Mouse (Mus musculus) lung, embryonic 16.5 days (tissue): ENCODE measurements at regions not wholly inside any gene's neighbourhood (a gene's known extent, or its start where the extent isn't known, plus 50 kb on each side); places are given as distances from the start of the nearest gene placed in this dataset.

Source experiments
- ATAC-seq: fragments of 200-750 bp; cut with Nextera tagmentation; 2 replicates; pipeline ENCODE4 v1.8.0; 2017; ENCODE audit warnings: low read depth, mild to moderate bottlenecking, moderate library complexity
- H3K27ac ChIP-seq: fragments of 300-500 bp; sonication (generic); 2 replicates; pipeline ENCODE4 v1.5.1; 2014; ENCODE audit warnings: mild to moderate bottlenecking, control low read depth, low read length
- H3K27me3 ChIP-seq: fragments of 300-500 bp; sonication (generic); 2 replicates; pipeline ENCODE4 v1.6.1; 2014; ENCODE audit warnings: low read depth, low read length, mixed read lengths; ENCODE audit not compliant: control insufficient read depth, insufficient read depth
- H3K36me3 ChIP-seq: fragments of 300-500 bp; sonication (generic); 2 replicates; pipeline ENCODE4 v1.6.1; 2014; ENCODE audit warnings: low read length; ENCODE audit not compliant: control insufficient read depth, insufficient read depth
- H3K4me1 ChIP-seq: fragments of 300-500 bp; sonication (generic); replicated peaks from 2 replicates; pipeline ENCODE4 v1.6.1; 2014; ENCODE audit warnings: low read length, mixed read lengths; ENCODE audit not compliant: control insufficient read depth, insufficient read depth
- H3K4me2 ChIP-seq: fragments of 300-500 bp; sonication (generic); 2 replicates; pipeline ENCODE4 v1.6.1; 2014; ENCODE audit warnings: low read depth, low read length, control low read depth
- H3K4me3 ChIP-seq: fragments of 300-500 bp; sonication (generic); 2 replicates; pipeline ENCODE4 v1.5.1; 2014; ENCODE audit warnings: mild to moderate bottlenecking, low read length, control low read depth
- H3K9ac ChIP-seq: fragments of 300-500 bp; sonication (generic); 2 replicates; pipeline ENCODE4 v1.6.1; 2014; ENCODE audit warnings: low read length, control low read depth
- H3K9me3 ChIP-seq: fragments of 300-500 bp; sonication (generic); 2 replicates; pipeline ENCODE4 v1.6.1; 2016; ENCODE audit warnings: low read length; ENCODE audit not compliant: control insufficient read depth
- WGBS: fragments of 180-500 bp; shearing (Covaris S2); extraction: QIAGEN DNeasy Blood & Tissue Kit; methylation state at CpG from one replicate; pipeline ENCODE4 v1.1.7; 2014; 5-methylcytosine and 5-hydroxymethylcytosine counted together

DNA sequence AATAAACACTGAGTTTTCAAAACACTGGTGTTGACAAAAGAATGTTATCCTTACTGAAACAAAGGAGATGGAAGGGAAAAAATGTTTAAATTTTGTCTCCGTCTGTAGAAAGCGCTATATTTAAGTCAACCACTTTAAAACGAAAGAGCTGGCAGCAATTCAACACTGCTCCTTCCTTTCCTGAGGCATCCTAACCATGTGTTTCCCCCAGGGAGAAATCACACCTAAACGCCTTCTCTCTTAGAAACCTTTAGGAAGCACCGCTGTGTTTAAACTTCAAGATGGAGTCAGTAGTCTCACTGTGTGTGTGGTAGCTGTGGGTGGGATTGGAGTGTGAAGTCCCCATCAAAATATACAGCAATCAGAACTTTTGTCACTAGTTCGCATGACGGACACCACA lies 268.6 kb upstream of the Intu start:
- H3K27me3 ChIP-seq: no peaks in the 10 kb centered on the region
- H3K36me3 ChIP-seq: no peaks in the 10 kb centered on the region
- H3K27ac ChIP-seq: no peak overlapping the region
- ATAC-seq: no peak
- H3K4me1 ChIP-seq: no peaks in the 10 kb centered on the region
- H3K9ac ChIP-seq: no peak overlapping the region
- WGBS: 55% methylated on average over 7 of the region's 7 CpGs
- H3K9me3 ChIP-seq: no peaks in the 10 kb centered on the region
- H3K4me3 ChIP-seq: no peak overlapping the region
- no peak overlapping the region for H3K4me2 ChIP-seq

DNA sequence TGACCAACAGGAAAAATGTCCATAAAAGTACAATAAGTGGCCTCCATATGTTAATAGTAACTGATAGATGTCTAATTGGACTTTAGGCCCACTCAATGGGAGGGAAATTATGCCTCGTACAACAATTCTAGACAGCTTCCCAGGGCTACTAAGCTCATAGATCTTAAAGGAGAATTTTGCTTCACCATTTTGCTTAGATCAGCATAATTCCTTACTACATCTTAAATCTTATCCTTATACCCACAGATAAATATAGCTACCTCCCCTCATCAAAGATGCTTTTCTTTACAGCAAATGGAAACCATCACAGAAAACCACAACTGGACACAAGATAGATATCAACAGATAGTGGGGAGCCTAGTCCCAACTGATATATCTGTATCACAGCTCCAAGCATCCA lies 263.6 kb upstream of the Intu start:
- Histone ChIP-seq H3K27ac (no peak overlapping the region), H3K36me3 (no peaks in the 10 kb centered on the region), H3K4me1 (no peaks in the 10 kb centered on the region), H3K4me2 (no peak overlapping the region), H3K27me3 (no peaks in the 10 kb centered on the region), H3K9ac (no peak overlapping the region), H3K9me3 (no peaks in the 10 kb centered on the region), H3K4me3 (no peak overlapping the region)
- WGBS: 89% methylated on average over 1 of the region's 1 CpGs
- ATAC-seq: no peak

DNA sequence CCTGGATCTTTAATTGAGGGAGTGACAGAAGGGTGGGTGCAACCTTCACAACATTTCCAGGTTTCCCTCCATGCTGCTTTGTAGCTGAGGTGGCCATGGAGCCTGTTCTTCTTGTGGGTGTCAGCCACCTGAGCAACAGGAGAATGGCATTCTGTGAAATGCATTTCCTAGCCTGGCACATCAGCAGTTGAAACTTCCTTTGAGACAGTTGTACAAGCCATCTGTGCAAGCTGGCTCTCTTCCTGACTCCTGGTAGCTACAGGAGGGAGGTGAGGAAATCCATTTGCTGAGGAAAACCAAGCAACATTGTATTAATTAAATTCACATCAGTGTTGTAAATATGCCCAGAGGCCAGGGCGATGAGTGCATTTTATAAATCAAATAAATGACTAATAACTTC lies 248.2 kb upstream of the Intu start:
- Histone ChIP-seq H3K9me3 (peaks cover 3% of the 10 kb centered on the region; the same call in 1 of the 2 replicates), H3K4me1 (no peaks in the 10 kb centered on the region), H3K4me3 (no peak overlapping the region), H3K27me3 (no peaks in the 10 kb centered on the region), H3K9ac (no peak overlapping the region), H3K27ac (no peak overlapping the region), H3K4me2 (no peak overlapping the region), H3K36me3 (no peaks in the 10 kb centered on the region)
- 43% methylated on average over 1 of the region's 1 CpGs for whole genome bisulfite sequencing
- no peak for ATAC-seq

DNA sequence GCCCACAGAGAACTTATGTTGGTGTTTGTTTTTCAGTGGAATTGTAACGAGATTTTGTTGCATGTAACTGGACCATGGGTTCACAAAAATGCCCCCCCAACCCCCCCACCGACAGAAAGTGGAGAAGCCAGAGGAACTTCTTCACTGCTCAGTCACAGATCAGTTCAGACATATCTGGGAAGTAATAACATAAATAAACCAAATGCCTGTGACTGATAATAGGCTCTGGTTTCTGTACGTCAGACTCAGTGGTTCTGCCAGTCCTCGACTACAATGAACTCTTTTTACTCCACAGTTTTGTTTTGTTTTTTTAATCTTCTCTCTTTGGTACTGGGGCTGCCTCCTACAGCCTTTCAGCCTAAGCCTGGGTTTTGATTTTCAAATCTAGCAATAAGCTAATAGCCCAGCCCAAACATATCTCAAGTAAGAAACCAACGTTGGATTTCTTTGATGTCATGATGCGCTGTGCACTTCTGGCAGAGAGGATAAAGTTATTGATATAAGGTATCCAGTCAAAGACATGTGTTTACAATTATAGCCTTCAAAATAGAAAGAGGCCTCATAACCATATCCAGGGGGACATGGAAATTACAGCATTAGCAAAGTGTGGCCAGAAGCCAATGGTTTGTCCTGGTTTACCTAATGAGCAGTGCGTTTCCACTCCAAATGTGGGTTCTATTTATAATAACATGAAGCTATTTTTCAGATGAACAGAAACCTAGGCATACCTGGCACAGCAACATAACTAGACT lies 244.0 kb upstream of the Intu start:
- H3K4me3 ChIP-seq: no peak overlapping the region
- H3K4me1 ChIP-seq: no peaks in the 10 kb centered on the region
- no peak overlapping the region for H3K9ac ChIP-seq
- H3K27ac ChIP-seq: no peak overlapping the region
- H3K36me3 ChIP-seq: no peaks in the 10 kb centered on the region
- no peak for ATAC-seq
- peaks cover 3% of the 10 kb centered on the region; the same call in 1 of the 2 replicates for H3K9me3 ChIP-seq
- H3K27me3 ChIP-seq: no peaks in the 10 kb centered on the region
- 45% methylated on average over 7 of the region's 7 CpGs for WGBS
- no peak overlapping the region for H3K4me2 ChIP-seq

DNA sequence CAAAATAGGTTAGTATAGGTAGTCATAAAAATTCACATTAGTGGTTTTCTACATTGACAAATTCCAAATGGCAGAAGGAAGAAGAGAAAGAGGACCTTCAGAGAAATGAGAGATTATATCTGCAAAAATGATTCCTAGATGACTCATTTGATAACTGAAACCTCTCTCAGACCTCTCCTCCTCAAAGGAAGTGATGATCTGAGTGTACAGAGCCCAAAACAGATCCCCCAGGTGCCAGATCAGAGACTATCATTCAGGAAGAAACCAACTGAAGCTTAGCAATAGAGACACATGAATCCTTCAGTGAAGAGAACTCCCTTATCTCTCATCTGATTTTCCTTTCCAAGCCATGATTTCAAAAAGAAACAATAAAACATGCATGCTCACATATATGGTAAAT lies 234.0 kb upstream of the Intu start:
- no peak overlapping the region for H3K9ac ChIP-seq
- H3K27ac ChIP-seq: no peak overlapping the region
- no peak for ATAC-seq
- H3K4me2 ChIP-seq: no peak overlapping the region
- no peaks in the 10 kb centered on the region for H3K27me3 ChIP-seq
- H3K9me3 ChIP-seq: no peaks in the 10 kb centered on the region
- no peak overlapping the region for H3K4me3 ChIP-seq
- no peaks in the 10 kb centered on the region for H3K36me3 ChIP-seq
- no peaks in the 10 kb centered on the region for H3K4me1 ChIP-seq

DNA sequence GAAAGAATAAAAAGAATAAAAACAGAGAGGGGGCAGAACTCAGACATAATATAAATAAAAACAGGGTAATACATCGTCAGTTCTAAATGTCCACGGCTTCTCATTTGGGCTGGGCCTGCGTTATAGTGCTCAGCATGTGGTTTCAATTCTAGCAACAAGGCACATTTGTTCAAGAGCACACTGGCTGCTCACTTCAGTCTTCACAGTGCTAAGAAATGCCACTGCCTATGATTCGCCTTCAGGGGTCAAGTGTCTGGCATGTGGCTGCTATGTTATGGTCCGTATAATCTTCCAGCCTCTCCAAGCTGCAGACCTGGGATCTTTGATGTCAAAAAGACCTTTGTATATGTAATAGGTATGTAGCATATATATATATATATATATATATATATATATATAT lies 210.8 kb upstream of the Intu start:
- Histone ChIP-seq H3K36me3 (no peaks in the 10 kb centered on the region), H3K9ac (no peak overlapping the region), H3K27me3 (no peaks in the 10 kb centered on the region), H3K9me3 (no peaks in the 10 kb centered on the region), H3K27ac (no peak overlapping the region), H3K4me3 (no peak overlapping the region), H3K4me2 (no peak overlapping the region), H3K4me1 (no peaks in the 10 kb centered on the region)
- WGBS: 66% methylated on average over 5 of the region's 5 CpGs
- no peak for ATAC-seq

DNA sequence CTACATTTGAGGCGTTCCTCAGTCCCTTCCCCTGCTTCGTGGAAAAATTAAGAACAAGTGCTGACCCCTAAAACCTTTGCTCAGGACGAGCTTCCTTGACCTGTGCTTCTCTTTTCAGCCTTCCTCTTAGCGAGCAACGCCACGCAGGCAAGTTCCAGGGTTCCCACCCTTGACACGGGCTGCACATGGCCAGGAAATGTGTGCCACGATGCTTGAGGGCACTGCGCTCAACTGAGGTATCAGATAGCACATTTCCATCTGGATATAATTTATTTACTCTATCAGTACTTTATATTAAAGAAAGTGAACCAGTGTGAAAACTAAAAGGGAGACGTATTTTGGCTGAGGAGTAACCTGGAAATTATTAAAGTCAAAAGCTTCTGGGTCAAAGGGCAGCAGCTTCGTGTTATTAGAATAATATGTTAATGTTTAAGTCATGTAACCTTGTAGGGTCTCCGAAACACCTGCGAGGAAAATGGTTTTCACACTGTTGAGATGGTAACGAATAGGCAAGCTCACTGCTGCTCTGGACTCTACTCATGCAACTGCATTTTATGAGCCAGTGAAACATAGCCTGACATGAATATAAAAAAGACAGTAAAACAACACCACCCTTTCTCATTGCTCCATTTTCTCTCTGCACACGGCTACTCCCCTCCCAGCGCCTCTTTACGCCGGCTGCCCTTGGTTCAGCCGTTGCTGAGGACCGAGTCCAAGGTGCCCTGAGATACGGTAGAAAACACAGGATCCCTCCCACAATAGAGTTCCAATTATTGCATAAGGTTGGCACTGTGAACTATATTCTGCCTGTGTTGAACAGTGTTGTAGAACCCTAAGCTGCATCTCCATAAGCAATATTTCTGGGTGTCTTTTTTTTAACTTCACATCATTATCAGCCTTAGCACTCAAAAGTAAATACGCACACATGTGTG lies 204.9 kb upstream of the Intu start:
- Histone ChIP-seq H3K4me1 (no peaks in the 10 kb centered on the region), H3K36me3 (no peaks in the 10 kb centered on the region), H3K9me3 (no peaks in the 10 kb centered on the region), H3K4me2 (no peak overlapping the region), H3K27me3 (no peaks in the 10 kb centered on the region), H3K4me3 (no peak overlapping the region), H3K9ac (no peak overlapping the region), H3K27ac (no peak overlapping the region)
- 77% methylated on average over 22 of the region's 22 CpGs for WGBS
- no peak for ATAC-seq

DNA sequence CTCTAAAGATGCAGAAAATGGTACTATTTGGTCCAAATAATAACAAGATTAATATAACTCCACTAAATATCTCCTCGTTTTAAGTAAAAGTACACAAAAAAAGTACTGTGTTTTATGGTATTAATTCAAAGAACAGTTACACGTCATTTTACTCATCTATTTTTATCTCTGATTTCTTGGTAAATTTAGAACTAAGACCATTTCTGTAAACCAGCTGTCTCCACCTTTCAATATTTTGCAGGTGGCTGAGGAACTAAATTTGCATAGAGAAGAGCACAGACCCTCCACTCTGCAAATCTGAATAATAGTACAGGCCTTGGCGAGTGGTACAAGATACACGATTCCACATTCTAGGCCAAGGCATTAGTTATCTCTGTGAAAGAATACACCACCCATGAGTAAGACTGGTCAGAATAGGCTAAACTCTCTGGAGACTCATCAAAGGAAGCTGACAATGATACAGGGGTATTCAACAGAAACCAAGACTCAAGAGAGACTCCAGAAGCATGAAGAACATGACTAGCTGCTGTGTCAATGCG lies 191.5 kb upstream of the Intu start:
- no peaks in the 10 kb centered on the region for H3K27me3 ChIP-seq
- no peak for ATAC-seq
- no peak overlapping the region for H3K9ac ChIP-seq
- H3K4me2 ChIP-seq: no peak overlapping the region
- H3K4me1 ChIP-seq: no peaks in the 10 kb centered on the region
- 83% methylated on average over 5 of the region's 5 CpGs for WGBS
- no peaks in the 10 kb centered on the region for H3K9me3 ChIP-seq
- no peaks in the 10 kb centered on the region for H3K36me3 ChIP-seq
- H3K27ac ChIP-seq: no peak overlapping the region
- no peak overlapping the region for H3K4me3 ChIP-seq

DNA sequence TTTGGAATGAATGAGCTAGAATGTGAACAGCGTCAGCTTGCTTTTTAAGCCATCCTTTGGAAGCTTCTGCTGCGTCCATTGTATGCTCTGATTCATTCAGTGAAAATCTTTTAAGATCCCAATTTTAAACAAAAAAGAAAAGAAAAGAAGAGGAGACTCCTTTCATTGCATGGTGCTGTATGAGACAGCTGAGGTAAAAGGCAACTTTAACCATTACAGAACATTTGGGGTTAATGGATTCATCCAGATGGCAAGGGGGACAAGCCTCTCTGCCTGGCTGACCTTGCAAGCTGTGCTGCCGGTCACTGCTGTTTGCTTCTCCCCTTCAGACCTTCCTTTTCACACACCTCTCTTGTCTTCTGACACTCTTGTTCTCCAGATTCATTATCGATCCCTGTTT lies 176.0 kb upstream of the Intu start:
- Histone ChIP-seq H3K27ac (no peak overlapping the region), H3K4me2 (no peak overlapping the region), H3K9me3 (no peaks in the 10 kb centered on the region), H3K27me3 (no peaks in the 10 kb centered on the region), H3K4me1 (no peaks in the 10 kb centered on the region), H3K36me3 (no peaks in the 10 kb centered on the region), H3K4me3 (no peak overlapping the region), H3K9ac (no peak overlapping the region)
- no peak for ATAC-seq
- 57% methylated on average over 4 of the region's 4 CpGs for WGBS
